Mouse (Mus musculus) heart, adult 2 months (tissue): Measurements from ENCODE around the gene Galnt18. TPM values are rescaled to one million over a fixed set of nuclear protein-coding genes. Genes with fewer than 3 reads are reported as not detected.

ENCODE experiments used
- DNase-seq, 2 experiments: peaks; one replicate each; pipeline ENCODE4 v3.0.0; 2021
- H3K27ac ChIP-seq: fragments of 200-600 bp; 2 replicates; pipeline ENCODE4 v1.8.1; 2022
- H3K27me3 ChIP-seq: fragments of 200-500 bp; 2 replicates; pipeline ENCODE4 v1.6.1; 2012; ENCODE audit warnings: mild to moderate bottlenecking, low read length, inconsistent platforms, mixed read lengths; ENCODE audit not compliant: control insufficient read depth, insufficient read depth
- H3K36me3 ChIP-seq: fragments of 200-500 bp; 2 replicates; pipeline ENCODE4 v1.6.1; 2012; ENCODE audit warnings: low read length, inconsistent platforms; ENCODE audit not compliant: control insufficient read depth, insufficient read depth
- H3K4me1 ChIP-seq: fragments of 200-500 bp; 2 replicates; pipeline ENCODE4 v1.6.1; 2011; ENCODE audit warnings: low read length; ENCODE audit not compliant: control insufficient read depth, insufficient read depth
- H3K4me3 ChIP-seq: fragments of 200-600 bp; 2 replicates; pipeline ENCODE4 v1.8.1; 2022
- H3K79me2 ChIP-seq: fragments of 200-500 bp; replicated peaks from 2 replicates; pipeline ENCODE4 v1.6.1; 2012; ENCODE audit warnings: mild to moderate bottlenecking, inconsistent platforms, low read length, moderate library complexity, mixed read lengths; ENCODE audit not compliant: control insufficient read depth, insufficient read depth
- H3K9ac ChIP-seq: fragments of 200-500 bp; 2 replicates; pipeline ENCODE4 v1.6.1; 2012; ENCODE audit warnings: low read depth, mild to moderate bottlenecking, control low read depth, inconsistent platforms, low read length, mixed read lengths
- CTCF ChIP-seq: fragments of 200-600 bp; IDR thresholded peaks from 2 replicates; pipeline ENCODE4 v1.8.1; 2022; ENCODE audit warnings: antibody characterized with exemption, mild to moderate bottlenecking, moderate library complexity
- EP300 ChIP-seq: fragments of 200-500 bp; IDR thresholded peaks from 2 replicates; pipeline ENCODE4 v1.6.1; 2011; ENCODE audit warnings: low read depth, low read length, control low read depth; ENCODE audit not compliant: insufficient read depth
- POLR2A ChIP-seq: fragments of 200-500 bp; IDR thresholded peaks from 2 replicates; pipeline ENCODE4 v1.6.1; 2011; ENCODE audit warnings: mild to moderate bottlenecking, low read depth, low read length, control low read depth; ENCODE audit not compliant: insufficient read depth
- WGBS: fragments of 180-500 bp; shearing (Covaris S2); methylation state at CpG from one replicate; pipeline ENCODE4 v1.1.7; 2018; 5-methylcytosine and 5-hydroxymethylcytosine counted together
- intact Hi-C: fragments of 180-260 bp; cut with DNase I; formaldehyde crosslinking; loops from one replicate; pipeline ENCODE4 v1.15.1; 2025
- polyA plus RNA-seq: library from polyadenylated mRNA; depleted of rRNA; stranded (reverse); fragments of >200 nt; gene quantifications from 2 replicates; pipeline ENCODE4 v1.2.3, GENCODE M21; 2012
- total RNA-seq, 2 experiments: library from RNA; stranded (reverse); gene quantifications; 2 replicates each; pipeline ENCODE4 v1.2.3; 2021

Galnt18 gene
- total and polyA plus RNA-seq, 3 experiments, result 11.4 to 13.6 (median 12.1) TPM

- WGBS, result 79% methylated on average over 16 of the region's 16 CpGs
- no peak for TF ChIP-seq EP300
- no peak for TF ChIP-seq CTCF
- TF ChIP-seq POLR2A, result no peak
- Histone ChIP-seq H3K36me3 (no peaks in the 10 kb centered on the region), H3K27me3 (no peaks in the 10 kb centered on the region), H3K9ac (no peak overlapping the region), H3K4me3 (no peak overlapping the region), H3K27ac (no peak overlapping the region), H3K4me1 (no peaks in the 10 kb centered on the region), H3K79me2 (no peaks in the 10 kb centered on the region)
- DNase-seq, result peak; percentile 30 to 31
- intact Hi-C loops, result no loop called here
These were observed 163.4 kb downstream of the Galnt18 start for GRCm38 (mm10) chr7:111616231-111616937.

- no peak overlapping the region for H3K4me3 ChIP-seq
- H3K27ac ChIP-seq, result no peak overlapping the region
- H3K36me3 ChIP-seq, result no peaks in the 10 kb centered on the region
- no peaks in the 10 kb centered on the region for H3K79me2 ChIP-seq
- DNase-seq, result no peak
- intact Hi-C loops, result no loop called here
- H3K27me3 ChIP-seq, result no peaks in the 10 kb centered on the region
- no peak overlapping the region for H3K9ac ChIP-seq
- TF ChIP-seq CTCF, result no peak
- TF ChIP-seq EP300, result no peak
- TF ChIP-seq POLR2A, result no peak
- H3K4me1 ChIP-seq, result no peaks in the 10 kb centered on the region
- WGBS, result 33% methylated on average over 1 of the region's 1 CpGs
These were observed 165.3 kb downstream of the Galnt18 start for GRCm38 (mm10) chr7:111614471-111614870.

DNA sequence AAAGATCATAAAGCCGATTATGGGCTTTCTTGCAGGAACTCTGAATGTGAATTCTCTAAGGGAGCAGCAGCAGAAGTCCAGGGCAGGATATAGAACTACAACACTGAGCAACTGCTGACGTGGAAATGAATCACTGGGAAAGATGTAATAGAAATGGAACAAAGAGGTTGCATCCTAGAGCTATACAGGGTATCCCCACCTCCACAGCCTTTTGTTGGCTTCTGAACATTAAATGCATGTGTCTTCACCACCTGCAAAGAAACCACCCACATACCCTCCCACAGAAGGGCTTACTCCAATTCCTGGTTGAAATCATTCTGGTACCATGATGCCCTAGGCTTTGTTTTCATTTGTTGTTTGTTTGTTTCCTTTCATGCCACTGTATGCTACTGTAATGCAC is 172.3 kb downstream of the Galnt18 start:
- WGBS, result 84% methylated on average over 2 of the region's 2 CpGs
- DNase-seq, result no peak
- Histone ChIP-seq H3K4me1 (peaks cover 2% of the 10 kb centered on the region; the same call in 1 of the 2 replicates), H3K9ac (no peak overlapping the region), H3K79me2 (no peaks in the 10 kb centered on the region), H3K27me3 (no peaks in the 10 kb centered on the region), H3K36me3 (no peaks in the 10 kb centered on the region), H3K27ac (no peak overlapping the region), H3K4me3 (no peak overlapping the region)
- no peak for TF ChIP-seq EP300
- TF ChIP-seq POLR2A, result no peak
- no peak for TF ChIP-seq CTCF
- intact Hi-C loops, result no loop called here

DNA sequence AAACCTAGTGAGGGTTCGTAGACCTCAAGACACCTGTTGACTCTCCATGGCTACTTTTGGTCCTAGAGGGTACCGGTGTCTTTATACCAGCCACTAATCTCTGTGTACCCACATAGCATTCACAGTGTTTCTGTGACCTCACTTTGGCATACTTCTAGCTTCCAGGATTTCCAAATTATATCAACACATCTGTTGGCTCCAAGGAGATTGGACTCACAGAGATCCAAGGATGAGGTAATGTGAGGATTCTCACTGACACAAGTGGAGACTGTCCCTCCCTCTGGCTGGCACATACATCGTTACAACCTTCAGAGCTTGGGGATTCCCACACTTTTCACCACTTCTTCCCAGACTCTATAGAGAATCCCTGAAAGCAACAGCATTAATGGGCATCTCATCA is 173.7 kb downstream of the Galnt18 start:
- intact Hi-C loops, result no loop called here
- H3K27ac ChIP-seq, result no peak overlapping the region
- WGBS, result 91% methylated on average over 3 of the region's 3 CpGs
- H3K27me3 ChIP-seq, result no peaks in the 10 kb centered on the region
- TF ChIP-seq CTCF (no peak), EP300 (no peak), POLR2A (no peak)
- H3K4me1 ChIP-seq, result peaks cover 5% of the 10 kb centered on the region
- H3K36me3 ChIP-seq, result no peaks in the 10 kb centered on the region
- no peak for DNase-seq
- no peak overlapping the region for H3K9ac ChIP-seq
- no peak overlapping the region for H3K4me3 ChIP-seq
- H3K79me2 ChIP-seq, result no peaks in the 10 kb centered on the region

- H3K27ac ChIP-seq, result no peak overlapping the region
- H3K27me3 ChIP-seq, result no peaks in the 10 kb centered on the region
- H3K4me1 ChIP-seq, result peaks cover 6% of the 10 kb centered on the region
- intact Hi-C loops, result no loop called here
- H3K36me3 ChIP-seq, result no peaks in the 10 kb centered on the region
- no peak overlapping the region for H3K9ac ChIP-seq
- no peak overlapping the region for H3K4me3 ChIP-seq
- no peak for DNase-seq
- TF ChIP-seq CTCF, result no peak
- TF ChIP-seq EP300, result no peak
- TF ChIP-seq POLR2A, result no peak
- H3K79me2 ChIP-seq, result no peaks in the 10 kb centered on the region
These were observed 174.1 kb downstream of the Galnt18 start for GRCm38 (mm10) chr7:111605663-111606062.

GRCm38 (mm10) chr7:111604578-111605208 is 175.1 kb downstream of the Galnt18 start:
- no peaks in the 10 kb centered on the region for H3K79me2 ChIP-seq
- TF ChIP-seq CTCF (no peak), POLR2A (no peak), EP300 (no peak)
- DNase-seq, result no peak
- no peak overlapping the region for H3K4me3 ChIP-seq
- no peak overlapping the region for H3K27ac ChIP-seq
- 78% methylated on average over 2 of the region's 2 CpGs for WGBS
- H3K27me3 ChIP-seq, result no peaks in the 10 kb centered on the region
- H3K9ac ChIP-seq, result no peak overlapping the region
- intact Hi-C loops, result loop anchor here (5.0 kb wide), 1 partner anchor 53 kb away; no protein-coding TSS in a partner anchor
- H3K36me3 ChIP-seq, result no peaks in the 10 kb centered on the region
- peaks cover 7% of the 10 kb centered on the region for H3K4me1 ChIP-seq
